Mouse (Mus musculus): Measurements from ENCODE around the gene Crls1. TPM values are rescaled to one million over a fixed set of nuclear protein-coding genes. Genes with fewer than 3 reads are reported as not detected.

The Crls1 gene
- 66.9 and 100 TPM in 2 replicates for polyA plus RNA-seq (2012; rRNA removed)

DNA sequence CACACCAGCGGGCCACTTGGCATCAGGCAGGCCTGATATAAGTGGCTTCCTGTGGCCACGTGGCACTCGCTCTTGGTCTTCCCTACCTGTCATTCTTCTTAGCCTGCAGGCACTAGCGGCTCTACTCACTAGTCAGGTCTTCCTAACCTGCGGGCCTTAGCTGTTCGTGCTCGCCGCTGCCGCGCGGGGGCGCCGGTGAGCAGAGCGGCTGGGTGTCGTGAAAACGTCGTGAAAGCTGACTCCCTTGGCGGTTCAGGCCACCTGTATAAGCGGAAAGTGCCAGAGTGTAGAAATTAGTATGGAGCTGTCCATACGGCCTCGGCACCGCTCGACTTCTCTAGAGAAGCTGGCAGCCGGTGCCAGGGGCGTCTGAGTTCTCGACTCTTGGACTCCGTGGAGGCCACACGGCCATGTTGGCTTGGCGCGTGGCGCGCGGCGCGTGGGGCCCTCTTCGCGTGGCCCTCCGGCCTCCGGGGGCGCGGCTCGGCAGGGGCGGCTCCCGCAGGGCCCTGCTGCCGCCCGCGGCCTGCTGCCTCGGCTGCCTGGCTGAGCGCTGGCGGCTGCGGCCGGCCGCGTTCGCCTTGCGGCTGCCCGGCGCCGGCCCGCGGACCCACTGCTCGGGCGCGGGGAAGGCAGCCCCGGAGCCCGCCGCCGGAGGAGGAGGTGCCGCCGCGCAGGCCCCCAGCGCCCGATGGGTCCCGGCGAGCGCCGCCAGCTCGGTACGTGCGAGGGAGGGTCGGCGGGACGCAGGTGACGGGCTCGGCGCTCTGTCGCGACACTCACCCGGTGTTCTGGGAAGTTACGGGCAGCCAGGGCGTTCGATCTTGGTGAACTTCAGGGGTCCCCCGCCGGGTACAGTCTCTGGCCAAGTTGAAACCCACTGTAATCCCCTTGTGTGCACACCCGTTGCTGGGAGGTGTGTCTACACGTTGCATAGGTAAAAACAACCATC is at the start of gene Crls1:
TSS of gene Crls1 (plus strand) at position 260 of the 952 bp plus-strand sequence.

DNA sequence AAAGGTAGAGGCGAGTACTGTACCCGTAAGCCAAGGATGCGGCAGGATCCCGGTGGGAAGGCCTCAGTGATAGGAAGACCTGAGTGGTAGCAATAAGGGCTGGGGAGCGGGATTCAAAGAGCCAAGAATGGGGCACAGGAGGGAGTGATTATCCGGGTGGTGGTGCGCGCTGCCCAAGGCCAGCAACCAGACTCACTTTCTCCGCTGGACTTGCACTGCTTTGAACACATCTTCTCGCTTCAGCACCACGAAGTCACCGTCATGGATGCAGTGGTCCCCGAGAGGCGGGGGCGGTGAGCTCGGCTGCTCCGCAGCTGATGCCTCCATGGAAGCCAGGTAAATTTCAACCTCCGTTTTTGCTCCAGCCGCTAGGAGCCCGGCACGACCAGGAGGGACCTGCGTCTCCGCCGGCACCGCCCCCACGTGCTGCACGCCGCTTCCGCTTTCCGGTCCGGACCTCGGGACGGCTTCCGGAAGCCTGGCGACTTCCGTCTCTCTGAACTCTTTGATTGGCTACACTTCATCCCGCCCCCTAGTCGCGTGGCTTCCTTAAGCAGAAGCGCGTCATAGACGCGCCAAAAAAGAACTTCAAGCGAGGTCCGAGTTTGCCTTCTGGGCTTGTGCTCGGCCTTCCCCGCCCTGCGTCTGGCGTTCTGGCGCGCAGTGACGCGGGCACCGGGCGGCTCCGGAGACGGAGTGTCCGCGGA is 30.7 kb upstream of the Crls1 start, which contains the start of the genes Trmt6 and Mcm8:
TSS of gene Trmt6 (minus strand) at position 448 of the 707 bp plus-strand sequence.
TSS of gene Mcm8 (plus strand) at position 534 of the 707 bp plus-strand sequence.

GRCm38 (mm10) chr2:132880844-132881645 is 34.6 kb downstream of the Crls1 start, which contains the start of gene Lrrn4:
Gene Lrrn4, minus strand, starts transcription at chr2:132880891.

Other genes starting within 250 kb of the Crls1 start
- gene Shld1, start 159.7 kb upstream of the Crls1 start, polyA plus RNA-seq (2012; rRNA removed), result 13.0 and 14.1 TPM in 2 replicates
- 0.11 and 0.12 TPM in 2 replicates for gene Chgb, start 65.4 kb upstream of the Crls1 start, polyA plus RNA-seq (2012; rRNA removed)
- 2.1 and 2.8 TPM in 2 replicates for gene Trmt6, start 30.6 kb upstream of the Crls1 start, polyA plus RNA-seq (2012; rRNA removed)
- 2.0 and 2.3 TPM in 2 replicates for gene Mcm8, start 30.5 kb upstream of the Crls1 start, polyA plus RNA-seq (2012; rRNA removed)
- gene Lrrn4, start 34.2 kb downstream of the Crls1 start, polyA plus RNA-seq (2012; rRNA removed), result 22.8 and 36.7 TPM in 2 replicates
- 5.0 and 5.3 TPM in 2 replicates for gene Fermt1, start 99.2 kb downstream of the Crls1 start, polyA plus RNA-seq (2012; rRNA removed)